Mouse (Mus musculus): ENCODE measurements around the gene Gm47996. TPM values are rescaled to one million over a fixed set of nuclear protein-coding genes. Genes with fewer than 3 reads are reported as not detected.

Gm47996 gene
- total and polyA plus RNA-seq, 3 experiments: not detected

- TF ChIP-seq GABPA (IDR thresholded peaks at IDR 0.05; ENCODE audit: low read depth, low read length): no peak
Measured at GRCm38 (mm10) chr1:151222561-151223267, 12.8 kb downstream of the Gm47996 start (continued).

GRCm38 (mm10) chr1:151223377-151223776 is 13.4 kb downstream of the Gm47996 start:
- peaks cover 0 to 5% of the 10 kb centered on the region in 2 experiments; a peak in 2 of 4 replicates for H3K36me3 ChIP-seq (ENCODE audit: control insufficient read depth in 1 of 2, insufficient read depth in 2 of 2, low read length in 2 of 2)
- no peak for DNase-seq (ENCODE audit: low read depth, low spot score)
- H3K27me3 ChIP-seq (ENCODE audit: control insufficient read depth in 1 of 2, insufficient read depth in 2 of 2, low read length in 2 of 2): no peaks in the 10 kb centered on the region
- H3K4me1 ChIP-seq (ENCODE audit: control insufficient read depth in 1 of 2, insufficient read depth in 2 of 2, low read length in 2 of 2): peaks cover 3 to 8% of the 10 kb centered on the region in 2 experiments; a peak in 2 of 4 replicates
- no peak for TF ChIP-seq NELFE (IDR thresholded peaks at IDR 0.05; ENCODE audit: low read depth, low read length)
- TF ChIP-seq MYC (IDR thresholded peaks at IDR 0.05; ENCODE audit: low read depth, low read length): no peak
- TF ChIP-seq ZC3H11A (IDR thresholded peaks at IDR 0.05; ENCODE audit: low read depth, low read length): no peak
- TF ChIP-seq MAZ (IDR thresholded peaks at IDR 0.05; ENCODE audit: low read depth, low read length): no peak
- TF ChIP-seq CHD1 (IDR thresholded peaks at IDR 0.05; ENCODE audit: low read depth, low read length): no peak
- TF ChIP-seq ZKSCAN1 (IDR thresholded peaks at IDR 0.05; ENCODE audit: low read depth, low read length): no peak
- no peak for TF ChIP-seq USF2 (IDR thresholded peaks at IDR 0.05; ENCODE audit: borderline replicate concordance in 1 of 2, insufficient read depth in 1 of 2, low read depth in 1 of 2, low read length in 2 of 2)
- TF ChIP-seq TCF12 (IDR thresholded peaks at IDR 0.05; ENCODE audit: low read depth, low read length): no peak
- TF ChIP-seq MXI1 (IDR thresholded peaks at IDR 0.05; ENCODE audit: low read depth, low read length): no peak
- no peak for TF ChIP-seq POLR2AphosphoS2 (IDR thresholded peaks at IDR 0.05; ENCODE audit: low read length)
- no peak for TF ChIP-seq CHD2 (IDR thresholded peaks at IDR 0.05; ENCODE audit: low read length)
- TF ChIP-seq CTCF (IDR thresholded peaks at IDR 0.05 in 2 of 3, conservative IDR thresholded peaks at IDR 0.05 in 1 of 3; ENCODE audit: control insufficient read depth in 1 of 3, insufficient read depth in 1 of 3, low read depth in 2 of 3, low read length in 3 of 3, poor library complexity in 1 of 3, severe bottlenecking in 1 of 3): no peak
- no peak for TF ChIP-seq JUND (IDR thresholded peaks at IDR 0.05; ENCODE audit: low read depth, low read length)
- no peak for TF ChIP-seq EP300 (IDR thresholded peaks at IDR 0.05; ENCODE audit: low read depth in 1 of 2, low read length in 2 of 2)
- no peak for TF ChIP-seq ELF1 (IDR thresholded peaks at IDR 0.05; ENCODE audit: low read depth, low read length)
- no peak for TF ChIP-seq HCFC1 (IDR thresholded peaks at IDR 0.05; ENCODE audit: low read depth, low read length)
- no peak for TF ChIP-seq NRF1 (IDR thresholded peaks at IDR 0.05; ENCODE audit: insufficient read depth, low read depth, low read length, poor library complexity, severe bottlenecking)
- TF ChIP-seq BHLHE40 (IDR thresholded peaks at IDR 0.05; ENCODE audit: borderline replicate concordance, low read depth, low read length): no peak
- TF ChIP-seq USF1 (IDR thresholded peaks at IDR 0.05; ENCODE audit: low read depth, low read length): no peak
- TF ChIP-seq MYB (IDR thresholded peaks at IDR 0.05; ENCODE audit: low read depth, low read length): no peak
- no peaks in the 10 kb centered on the region for H3K79me2 ChIP-seq (ENCODE audit: control insufficient read depth, insufficient read depth, low read length, poor library complexity)
- H3K9me3 ChIP-seq (replicated peaks; ENCODE audit: insufficient read depth, low read length): no peaks in the 10 kb centered on the region
- H3K4me3 ChIP-seq (ENCODE audit: control insufficient read depth in 1 of 2, insufficient read depth in 1 of 2, low read depth in 2 of 2, low read length in 2 of 2): no peak overlapping the region
- H3K27ac ChIP-seq (ENCODE audit: control insufficient read depth, low read depth, low read length): no peak overlapping the region
- H3K9ac ChIP-seq (ENCODE audit: control insufficient read depth, low read depth, low read length, poor library complexity, severe bottlenecking): no peak overlapping the region

All from MEL (cell line).